Mouse (Mus musculus) megakaryocyte, embryonic 14.5 days (primary cell): Measurements from ENCODE around the gene Relch.

Source experiments
- FLI1 ChIP-seq: IDR thresholded peaks from 2 replicates; pipeline ENCODE4 v1.6.1; 2012; ENCODE audit warnings: low read length, inconsistent platforms, mixed read lengths
- GATA1 ChIP-seq: IDR thresholded peaks from 3 replicates; pipeline ENCODE4 v1.6.1; 2012; ENCODE audit warnings: mixed read lengths, low read length, inconsistent platforms, borderline replicate concordance

- no peak for TF ChIP-seq GATA1
- no peak for TF ChIP-seq FLI1
Observed at GRCm38 (mm10) chr1:105630481-105630880, 33.2 kb upstream of the Relch start.
